Mouse (Mus musculus): Measurements from ENCODE around the gene Pex19. TPM values are rescaled to one million over a fixed set of nuclear protein-coding genes. Genes with fewer than 3 reads are reported as not detected.

Gene Pex19
- polyA plus RNA-seq, 1 experiment, result 26.4 TPM

GRCm38 (mm10) chr1:172095202-172095601, 31.4 kb upstream of the Pex19 start:
- 70% methylated on average over 6 of the region's 6 CpGs for WGBS
- H3K27me3 ChIP-seq (ENCODE audit: control insufficient read depth, insufficient read depth, low read length), result no peaks in the 10 kb centered on the region
- no peak for DNase-seq (ENCODE audit: low read depth in 1 of 2, low spot score in 2 of 2)
- peaks cover 37% of the 10 kb centered on the region for H3K36me3 ChIP-seq (ENCODE audit: control insufficient read depth, insufficient read depth, low read length)
- no peak overlapping the region for H3K27ac ChIP-seq (ENCODE audit: insufficient read depth, low read length)
- H3K4me1 ChIP-seq (ENCODE audit: control insufficient read depth, insufficient read depth, insufficient read length), result no peaks in the 10 kb centered on the region
- no peak for TF ChIP-seq POLR2A (IDR thresholded peaks at IDR 0.05; ENCODE audit: low read depth, low read length)
- TF ChIP-seq CTCF (IDR thresholded peaks at IDR 0.05; ENCODE audit: extremely low read depth, insufficient read depth, insufficient read length, insufficient replicate concordance), result no peak
- H3K4me3 ChIP-seq (ENCODE audit: extremely low read depth, insufficient read depth, insufficient read length), result no peak overlapping the region

- Histone ChIP-seq H3K27me3 (ENCODE audit: control insufficient read depth, insufficient read depth, low read length) (no peaks in the 10 kb centered on the region), H3K36me3 (ENCODE audit: control insufficient read depth, insufficient read depth, low read length) (peaks cover 42% of the 10 kb centered on the region), H3K4me3 (ENCODE audit: extremely low read depth, insufficient read depth, insufficient read length) (no peak overlapping the region), H3K27ac (ENCODE audit: insufficient read depth, low read length) (no peak overlapping the region), H3K4me1 (ENCODE audit: control insufficient read depth, insufficient read depth, insufficient read length) (no peaks in the 10 kb centered on the region)
- DNase-seq (ENCODE audit: low read depth in 1 of 2, low spot score in 2 of 2), result no peak
- 91% methylated on average over 6 of the region's 6 CpGs for WGBS
- TF ChIP-seq CTCF (IDR thresholded peaks at IDR 0.05; ENCODE audit: extremely low read depth, insufficient read depth, insufficient read length, insufficient replicate concordance) (no peak), POLR2A (IDR thresholded peaks at IDR 0.05; ENCODE audit: low read depth, low read length) (no peak)
Observed at GRCm38 (mm10) chr1:172099325-172100033, 27.1 kb upstream of the Pex19 start.

GRCm38 (mm10) chr1:172103619-172104018, 22.9 kb upstream of the Pex19 start:
- Histone ChIP-seq H3K4me1 (ENCODE audit: control insufficient read depth, insufficient read depth, insufficient read length) (no peaks in the 10 kb centered on the region), H3K27ac (ENCODE audit: insufficient read depth, low read length) (no peak overlapping the region), H3K36me3 (ENCODE audit: control insufficient read depth, insufficient read depth, low read length) (peaks cover 58% of the 10 kb centered on the region), H3K4me3 (ENCODE audit: extremely low read depth, insufficient read depth, insufficient read length) (no peak overlapping the region), H3K27me3 (ENCODE audit: control insufficient read depth, insufficient read depth, low read length) (no peaks in the 10 kb centered on the region)
- no peak for TF ChIP-seq CTCF (IDR thresholded peaks at IDR 0.05; ENCODE audit: extremely low read depth, insufficient read depth, insufficient read length, insufficient replicate concordance)
- TF ChIP-seq POLR2A (IDR thresholded peaks at IDR 0.05; ENCODE audit: low read depth, low read length), result no peak
- no peak for DNase-seq (ENCODE audit: low read depth in 1 of 2, low spot score in 2 of 2)
- 91% methylated on average over 4 of the region's 4 CpGs for WGBS

- Histone ChIP-seq H3K27me3 (ENCODE audit: control insufficient read depth, insufficient read depth, low read length) (no peaks in the 10 kb centered on the region), H3K36me3 (ENCODE audit: control insufficient read depth, insufficient read depth, low read length) (peaks cover 66% of the 10 kb centered on the region), H3K4me1 (ENCODE audit: control insufficient read depth, insufficient read depth, insufficient read length) (no peaks in the 10 kb centered on the region), H3K27ac (ENCODE audit: insufficient read depth, low read length) (no peak overlapping the region), H3K4me3 (ENCODE audit: extremely low read depth, insufficient read depth, insufficient read length) (no peak overlapping the region)
- DNase-seq (ENCODE audit: low read depth in 1 of 2, low spot score in 2 of 2), result no peak
- WGBS, result 91% methylated on average over 11 of the region's 11 CpGs
- TF ChIP-seq CTCF (IDR thresholded peaks at IDR 0.05; ENCODE audit: extremely low read depth, insufficient read depth, insufficient read length, insufficient replicate concordance), result no peak
- no peak for TF ChIP-seq POLR2A (IDR thresholded peaks at IDR 0.05; ENCODE audit: low read depth, low read length)
Observed at GRCm38 (mm10) chr1:172105101-172105500, 21.5 kb upstream of the Pex19 start.

GRCm38 (mm10) chr1:172107777-172108477, 18.6 kb upstream of the Pex19 start:
- 91% methylated on average over 10 of the region's 10 CpGs for WGBS

GRCm38 (mm10) chr1:172116948-172117347, 9.6 kb upstream of the Pex19 start:
- Histone ChIP-seq H3K36me3 (ENCODE audit: control insufficient read depth, insufficient read depth, low read length) (peaks cover 73% of the 10 kb centered on the region), H3K4me3 (ENCODE audit: extremely low read depth, insufficient read depth, insufficient read length) (no peak overlapping the region), H3K27ac (ENCODE audit: insufficient read depth, low read length) (no peak overlapping the region), H3K4me1 (ENCODE audit: control insufficient read depth, insufficient read depth, insufficient read length) (no peaks in the 10 kb centered on the region), H3K27me3 (ENCODE audit: control insufficient read depth, insufficient read depth, low read length) (no peaks in the 10 kb centered on the region)
- no peak for TF ChIP-seq POLR2A (IDR thresholded peaks at IDR 0.05; ENCODE audit: low read depth, low read length)
- TF ChIP-seq CTCF (IDR thresholded peaks at IDR 0.05; ENCODE audit: extremely low read depth, insufficient read depth, insufficient read length, insufficient replicate concordance), result no peak
- DNase-seq (ENCODE audit: low read depth in 1 of 2, low spot score in 2 of 2), result no peak
- WGBS, result 88% methylated on average over 5 of the region's 5 CpGs

More at GRCm38 (mm10) chr1:172107777-172108477, 18.6 kb upstream of the Pex19 start:
- Histone ChIP-seq H3K27me3 (ENCODE audit: control insufficient read depth, insufficient read depth, low read length) (no peaks in the 10 kb centered on the region), H3K27ac (ENCODE audit: insufficient read depth, low read length) (no peak overlapping the region), H3K4me3 (ENCODE audit: extremely low read depth, insufficient read depth, insufficient read length) (no peak overlapping the region), H3K4me1 (ENCODE audit: control insufficient read depth, insufficient read depth, insufficient read length) (no peaks in the 10 kb centered on the region), H3K36me3 (ENCODE audit: control insufficient read depth, insufficient read depth, low read length) (peaks cover 72% of the 10 kb centered on the region)
- TF ChIP-seq CTCF (IDR thresholded peaks at IDR 0.05; ENCODE audit: extremely low read depth, insufficient read depth, insufficient read length, insufficient replicate concordance) (no peak), POLR2A (IDR thresholded peaks at IDR 0.05; ENCODE audit: low read depth, low read length) (no peak)
- no peak for DNase-seq (ENCODE audit: low read depth in 1 of 2, low spot score in 2 of 2)

- Histone ChIP-seq H3K4me1 (ENCODE audit: control insufficient read depth, insufficient read depth, insufficient read length) (no peaks in the 10 kb centered on the region), H3K27me3 (ENCODE audit: control insufficient read depth, insufficient read depth, low read length) (no peaks in the 10 kb centered on the region), H3K27ac (ENCODE audit: insufficient read depth, low read length) (no peak overlapping the region), H3K36me3 (ENCODE audit: control insufficient read depth, insufficient read depth, low read length) (peaks cover 55% of the 10 kb centered on the region), H3K4me3 (ENCODE audit: extremely low read depth, insufficient read depth, insufficient read length) (no peak overlapping the region)
- DNase-seq (ENCODE audit: low read depth in 1 of 2, low spot score in 2 of 2), result no peak
- WGBS, result 79% methylated on average over 6 of the region's 6 CpGs
- TF ChIP-seq POLR2A (IDR thresholded peaks at IDR 0.05; ENCODE audit: low read depth, low read length), result no peak
- TF ChIP-seq CTCF (IDR thresholded peaks at IDR 0.05; ENCODE audit: extremely low read depth, insufficient read depth, insufficient read length, insufficient replicate concordance), result no peak
Observed at GRCm38 (mm10) chr1:172119100-172119499, 7.5 kb upstream of the Pex19 start.
